Mouse (Mus musculus) forebrain, embryonic 14.5 days (tissue): ENCODE measurements around the gene Fn1. TPM values are rescaled to one million over a fixed set of nuclear protein-coding genes. Genes with fewer than 3 reads are reported as not detected.

Source experiments
- ATAC-seq: fragments of 200-750 bp; cut with Nextera tagmentation; 2 replicates; pipeline ENCODE4 v1.8.0; 2017; ENCODE audit warnings: mild to moderate bottlenecking, moderate library complexity
- DNase-seq: peaks from one replicate; pipeline ENCODE4 v3.0.0-alpha.2; 2015; ENCODE audit warnings: low spot score
- H3K27ac ChIP-seq: fragments of 300-500 bp; sonication (generic); 2 replicates; pipeline ENCODE4 v1.5.1; 2014; ENCODE audit warnings: low read depth, mild to moderate bottlenecking, control low read depth, low read length, moderate library complexity
- H3K27me3 ChIP-seq: fragments of 300-500 bp; sonication (generic); replicated peaks from 2 replicates; pipeline ENCODE4 v1.6.1; 2014; ENCODE audit warnings: low read length, control low read depth, mixed read lengths; ENCODE audit not compliant: control insufficient read depth, insufficient read depth
- H3K36me3 ChIP-seq: fragments of 300-500 bp; sonication (generic); 2 replicates; pipeline ENCODE4 v1.6.1; 2014; ENCODE audit warnings: low read length, control low read depth; ENCODE audit not compliant: control insufficient read depth, insufficient read depth
- H3K4me1 ChIP-seq: fragments of 300-500 bp; sonication (generic); 2 replicates; pipeline ENCODE4 v1.6.1; 2014; ENCODE audit warnings: antibody characterized with exemption, low read length, control low read depth; ENCODE audit not compliant: control insufficient read depth, insufficient read depth
- H3K4me2 ChIP-seq: fragments of 300-500 bp; sonication (generic); 2 replicates; pipeline ENCODE4 v1.6.1; 2014; ENCODE audit warnings: mild to moderate bottlenecking, control low read depth, low read length
- H3K4me3 ChIP-seq: fragments of 300-500 bp; sonication (generic); 2 replicates; pipeline ENCODE4 v1.5.1; 2014; ENCODE audit warnings: low read depth, low read length, control low read depth
- H3K9ac ChIP-seq: fragments of 300-500 bp; sonication (generic); 2 replicates; pipeline ENCODE4 v1.6.1; 2014; ENCODE audit warnings: mild to moderate bottlenecking, low read length, control low read depth, moderate library complexity
- H3K9me3 ChIP-seq: fragments of 300-500 bp; sonication (generic); replicated peaks from 2 replicates; pipeline ENCODE4 v1.6.1; 2016; ENCODE audit warnings: low read length, control low read depth, mixed read lengths; ENCODE audit not compliant: control insufficient read depth
- WGBS: fragments of 180-500 bp; shearing (Covaris S2); extraction: QIAGEN DNeasy Blood & Tissue Kit; methylation state at CpG from one replicate; pipeline ENCODE4 v1.1.7; 2014; 5-methylcytosine and 5-hydroxymethylcytosine counted together
- polyA plus RNA-seq: library from polyadenylated mRNA; unstranded; fragments of >200 nt; fragmentation: Nextera tagmentation; extraction: Ambion mirVana; gene quantifications from 2 replicates; pipeline ENCODE4 v1.2.1, GENCODE M21; 2014

The Fn1 gene
- polyA plus RNA-seq, 1 experiment from 2014 or later = 22.5 TPM

DNA sequence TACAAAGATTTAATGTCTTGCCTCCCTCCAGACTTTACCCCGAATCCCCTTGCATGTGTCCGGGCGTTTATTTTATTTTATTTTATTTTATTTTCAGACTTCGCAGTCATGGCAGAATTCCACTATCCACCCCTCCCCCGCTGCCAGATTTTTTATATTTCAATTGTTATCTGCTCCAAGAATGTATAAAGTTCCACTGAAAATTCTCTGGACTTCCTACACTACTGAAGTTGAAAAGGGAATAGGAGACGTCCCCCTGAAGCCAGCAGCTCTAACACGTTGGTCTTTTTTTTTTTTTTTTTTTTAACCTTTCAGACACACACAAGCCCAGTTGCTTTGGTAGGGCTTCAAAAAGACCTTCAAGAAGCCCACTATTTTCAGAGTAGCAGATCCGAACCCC is 1.2 kb upstream of the Fn1 start:
- Histone ChIP-seq H3K4me3 (peak overlapping the region; percentile 66), H3K4me2 (peak overlapping the region; percentile 85), H3K27ac (no peak overlapping the region), H3K36me3 (no peaks in the 10 kb centered on the region), H3K27me3 (no peaks in the 10 kb centered on the region), H3K9me3 (no peaks in the 10 kb centered on the region), H3K9ac (peak overlapping the region; percentile 72; the same call in 1 of the 2 replicates), H3K4me1 (no peaks in the 10 kb centered on the region; the same call in 1 of the 2 replicates)
- no peak for DNase-seq
- WGBS = 16% methylated on average over 8 of the region's 8 CpGs
- no peak for ATAC-seq

DNA sequence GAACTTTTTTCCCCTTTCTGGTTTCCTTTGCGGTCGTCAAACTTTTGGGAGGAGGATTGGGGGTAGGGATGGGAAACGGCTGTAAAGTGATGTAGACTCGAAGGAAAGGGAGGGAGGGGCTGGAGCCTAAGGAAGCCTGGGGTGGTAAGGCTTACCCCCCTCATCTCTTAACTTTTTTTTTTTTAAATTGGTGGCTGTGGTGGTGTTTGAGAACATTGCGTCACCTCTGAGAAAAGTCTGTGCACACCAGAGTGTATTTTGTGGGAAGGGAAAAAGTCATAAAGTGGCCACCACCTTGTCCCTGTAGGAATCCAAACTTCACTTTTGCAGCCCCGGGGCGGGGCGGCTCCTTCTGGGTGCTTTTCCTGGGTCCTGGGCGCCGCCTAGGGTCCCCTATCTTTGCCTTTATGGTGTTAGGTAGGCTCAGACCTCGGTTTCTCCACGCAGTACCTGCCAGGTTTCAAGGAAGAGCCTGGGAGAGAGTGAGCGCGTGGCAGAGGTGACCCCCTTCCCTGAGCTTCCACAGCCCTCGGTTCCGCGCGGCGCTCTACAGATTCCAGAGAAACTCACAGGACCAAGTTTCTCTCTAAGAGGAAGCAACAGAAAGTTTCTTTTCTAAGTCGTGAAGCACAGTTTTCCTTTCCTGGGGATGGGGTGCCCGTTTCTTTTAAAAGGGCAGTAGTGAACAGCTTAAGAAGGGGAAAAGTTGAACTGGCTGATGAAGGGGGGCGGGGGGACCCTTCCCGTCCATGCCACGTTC is 580 bp upstream of the Fn1 start:
- peak; percentile 58 for ATAC-seq
- WGBS = 0% methylated on average over 24 of the region's 24 CpGs
- peak; percentile 6 for DNase-seq

DNA sequence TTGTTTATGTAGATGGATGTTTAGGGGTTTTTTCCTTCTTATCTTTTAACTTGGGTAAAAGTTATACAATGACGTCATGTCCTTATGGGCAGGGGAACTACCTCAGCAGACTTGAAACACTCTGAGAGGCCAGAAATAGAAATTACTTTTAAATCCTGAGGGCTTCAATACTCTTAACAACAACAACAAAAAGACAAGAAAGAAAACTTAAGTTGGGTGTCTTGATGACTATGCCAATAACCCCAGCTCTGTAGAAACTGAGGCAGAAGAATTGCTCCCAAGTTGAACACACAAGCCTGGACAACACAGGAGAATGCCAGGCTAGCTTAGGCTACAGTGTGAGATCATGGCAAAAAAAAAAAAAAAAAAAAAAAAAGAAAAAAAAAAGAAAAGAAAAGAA is 1.2 kb downstream of the Fn1 start:
- ATAC-seq (no peak), DNase-seq (no peak)
- 32% methylated on average over 1 of the region's 1 CpGs for WGBS
- no peaks in the 10 kb centered on the region for H3K9me3 ChIP-seq
- peaks cover 5% of the 10 kb centered on the region; the same call in 1 of the 2 replicates for H3K36me3 ChIP-seq
- no peak overlapping the region for H3K27ac ChIP-seq
- H3K4me1 ChIP-seq = no peaks in the 10 kb centered on the region; the same call in 1 of the 2 replicates
- peak overlapping the region; percentile 35; the same call in 1 of the 2 replicates for H3K4me2 ChIP-seq
- peak overlapping the region; percentile 66; the same call in 1 of the 2 replicates for H3K4me3 ChIP-seq
- H3K9ac ChIP-seq = no peak overlapping the region
- no peaks in the 10 kb centered on the region for H3K27me3 ChIP-seq

More for the DNA sequence above, 580 bp upstream of the Fn1 start:
- no peaks in the 10 kb centered on the region; the same call in 1 of the 2 replicates for H3K36me3 ChIP-seq
- H3K4me3 ChIP-seq = peak overlapping the region; percentile 66
- 0 out of 2 replicates have a peak overlapping the region, but pooled peaks have one; percentile 1 for H3K27ac ChIP-seq
- no peaks in the 10 kb centered on the region for H3K9me3 ChIP-seq
- H3K4me2 ChIP-seq = peak overlapping the region; percentile 85
- H3K4me1 ChIP-seq = no peaks in the 10 kb centered on the region; the same call in 1 of the 2 replicates
- no peaks in the 10 kb centered on the region for H3K27me3 ChIP-seq
- H3K9ac ChIP-seq = peak overlapping the region; percentile 72; the same call in 1 of the 2 replicates

DNA sequence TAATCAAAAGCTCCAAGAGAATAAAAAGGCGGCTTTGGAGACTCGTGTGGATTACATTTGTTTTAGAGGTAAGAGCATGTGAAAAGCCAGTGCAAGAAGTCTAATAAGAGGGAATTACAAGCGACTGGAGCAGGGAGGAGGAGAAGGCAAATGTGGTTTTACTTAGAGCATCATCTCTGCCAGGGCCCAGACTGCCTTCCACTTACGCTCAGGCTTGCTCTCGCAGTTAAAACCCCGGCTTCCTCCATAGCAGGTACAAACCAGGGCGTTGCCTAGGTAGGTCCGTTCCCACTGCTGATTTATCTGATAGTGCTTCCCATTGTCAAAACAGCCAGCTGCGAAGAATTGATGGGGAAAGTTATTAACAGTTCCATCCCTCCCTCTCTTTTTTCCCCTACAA is 1.7 kb downstream of the Fn1 start:
- 50% methylated on average over 9 of the region's 9 CpGs for WGBS
- no peaks in the 10 kb centered on the region for H3K27me3 ChIP-seq
- H3K4me1 ChIP-seq = no peaks in the 10 kb centered on the region; the same call in 1 of the 2 replicates
- no peak overlapping the region for H3K27ac ChIP-seq
- peak overlapping the region; percentile 35; the same call in 1 of the 2 replicates for H3K4me2 ChIP-seq
- no peak for DNase-seq
- peaks cover 5% of the 10 kb centered on the region; the same call in 1 of the 2 replicates for H3K36me3 ChIP-seq
- no peaks in the 10 kb centered on the region for H3K9me3 ChIP-seq
- no peak for ATAC-seq
- peak overlapping the region; percentile 40; the same call in 1 of the 2 replicates for H3K9ac ChIP-seq
- H3K4me3 ChIP-seq = 0 out of 2 replicates have a peak overlapping the region, but pooled peaks have one; percentile 66

DNA sequence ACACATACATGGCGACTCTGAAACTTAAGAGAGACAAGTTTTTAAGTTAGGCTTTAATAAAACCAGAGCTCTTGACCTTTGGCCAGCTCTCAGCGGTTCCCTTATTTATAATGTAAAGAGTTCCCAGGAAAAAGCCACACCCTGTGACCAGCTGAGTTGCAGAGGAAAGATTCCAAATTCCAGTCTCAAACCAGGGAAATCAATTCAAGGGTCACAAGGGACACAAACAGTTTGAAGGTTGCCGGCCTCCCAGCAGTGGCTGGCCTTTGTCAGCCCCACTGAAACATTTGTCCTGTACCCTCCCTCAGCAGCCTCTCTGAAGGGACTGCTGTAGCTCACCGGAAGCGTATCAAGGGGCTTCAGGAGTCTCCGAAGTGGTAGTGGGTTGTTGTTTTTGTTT is 2.3 kb downstream of the Fn1 start:
- Histone ChIP-seq H3K9ac (no peak overlapping the region), H3K4me1 (no peaks in the 10 kb centered on the region; the same call in 1 of the 2 replicates), H3K27ac (no peak overlapping the region), H3K4me3 (no peak overlapping the region), H3K9me3 (no peaks in the 10 kb centered on the region), H3K36me3 (peaks cover 5% of the 10 kb centered on the region; the same call in 1 of the 2 replicates), H3K27me3 (no peaks in the 10 kb centered on the region), H3K4me2 (0 out of 2 replicates have a peak overlapping the region, but pooled peaks have one; percentile 17)
- WGBS = 52% methylated on average over 6 of the region's 6 CpGs
- ATAC-seq = no peak
- DNase-seq = no peak

DNA sequence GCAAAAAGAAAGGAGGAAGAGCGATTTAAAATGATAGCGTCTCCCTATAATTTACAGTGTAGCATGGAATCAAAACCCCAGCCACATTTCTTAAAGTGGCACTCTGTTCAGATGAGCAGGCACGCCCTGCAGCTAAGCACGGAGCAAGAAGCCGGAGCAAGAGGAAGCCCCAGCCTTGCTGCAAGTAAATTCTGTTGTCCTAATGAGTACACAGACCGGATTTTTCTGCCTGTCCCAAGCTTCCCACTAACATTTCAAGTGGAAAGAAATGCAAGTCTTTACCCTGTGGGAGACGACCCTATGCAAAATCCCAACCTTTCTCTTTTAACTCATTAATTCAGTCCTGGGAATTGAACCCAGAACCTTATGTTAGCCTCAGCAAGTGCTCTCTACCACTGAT is 4.8 kb downstream of the Fn1 start:
- no peak overlapping the region for H3K4me3 ChIP-seq
- no peaks in the 10 kb centered on the region for H3K27me3 ChIP-seq
- 85% methylated on average over 7 of the region's 7 CpGs for whole genome bisulfite sequencing
- DNase-seq (no peak), ATAC-seq (no peak)
- H3K4me2 ChIP-seq = no peak overlapping the region
- no peak overlapping the region for H3K9ac ChIP-seq
- peaks cover 20% of the 10 kb centered on the region; the same call in 1 of the 2 replicates for H3K36me3 ChIP-seq
- H3K27ac ChIP-seq = no peak overlapping the region
- H3K9me3 ChIP-seq = no peaks in the 10 kb centered on the region
- no peaks in the 10 kb centered on the region for H3K4me1 ChIP-seq

DNA sequence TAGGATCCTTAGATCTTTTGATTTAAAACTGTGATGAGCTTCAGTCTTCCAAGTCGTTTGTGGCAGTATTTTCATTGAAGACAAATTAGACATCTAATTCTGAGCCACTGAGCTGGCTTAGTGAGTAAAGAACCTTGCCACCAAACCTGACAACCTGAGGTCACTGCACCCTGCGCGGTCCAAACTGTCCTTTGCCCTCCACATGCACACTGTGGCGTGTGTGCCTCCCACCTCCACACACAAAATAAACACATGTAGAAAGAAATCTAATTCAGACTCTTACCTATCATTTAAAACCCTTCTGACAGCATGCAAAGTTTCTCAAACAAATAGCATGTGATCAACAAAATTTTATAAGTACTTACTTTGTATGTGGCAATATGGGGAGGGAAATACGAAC is 6.2 kb downstream of the Fn1 start:
- no peak overlapping the region for H3K27ac ChIP-seq
- no peak for DNase-seq
- no peak overlapping the region for H3K4me3 ChIP-seq
- 83% methylated on average over 5 of the region's 5 CpGs for WGBS
- H3K4me1 ChIP-seq = no peaks in the 10 kb centered on the region
- no peaks in the 10 kb centered on the region for H3K27me3 ChIP-seq
- no peak overlapping the region for H3K4me2 ChIP-seq
- no peak overlapping the region for H3K9ac ChIP-seq
- peaks cover 25% of the 10 kb centered on the region; the same call in 1 of the 2 replicates for H3K36me3 ChIP-seq
- no peaks in the 10 kb centered on the region for H3K9me3 ChIP-seq
- ATAC-seq = no peak

DNA sequence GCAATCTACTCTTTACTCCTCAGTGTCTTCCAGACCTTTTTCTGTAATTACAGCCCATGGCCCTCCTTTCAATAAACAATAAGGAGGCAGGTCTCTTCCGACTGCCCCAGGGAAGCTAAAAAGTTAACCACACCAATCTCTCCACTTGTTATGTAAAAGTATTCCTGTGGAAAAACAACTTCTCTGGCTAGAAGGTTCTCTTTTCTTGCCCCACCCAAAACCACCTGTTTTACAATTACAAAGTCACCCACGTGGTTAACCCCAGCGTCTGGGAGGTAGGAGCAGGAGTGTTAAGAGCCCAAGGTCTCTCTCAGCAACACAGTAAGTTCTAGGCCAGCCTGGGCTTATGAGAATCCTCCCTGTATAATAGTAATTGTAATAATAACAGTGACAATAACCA is 7.0 kb downstream of the Fn1 start:
- H3K4me3 ChIP-seq = no peak overlapping the region
- peaks cover 25% of the 10 kb centered on the region; the same call in 1 of the 2 replicates for H3K36me3 ChIP-seq
- no peaks in the 10 kb centered on the region for H3K9me3 ChIP-seq
- DNase-seq = no peak
- WGBS = 67% methylated on average over 3 of the region's 3 CpGs
- H3K4me2 ChIP-seq = no peak overlapping the region
- no peak overlapping the region for H3K27ac ChIP-seq
- no peak overlapping the region for H3K9ac ChIP-seq
- H3K27me3 ChIP-seq = no peaks in the 10 kb centered on the region
- ATAC-seq = no peak
- no peaks in the 10 kb centered on the region for H3K4me1 ChIP-seq

DNA sequence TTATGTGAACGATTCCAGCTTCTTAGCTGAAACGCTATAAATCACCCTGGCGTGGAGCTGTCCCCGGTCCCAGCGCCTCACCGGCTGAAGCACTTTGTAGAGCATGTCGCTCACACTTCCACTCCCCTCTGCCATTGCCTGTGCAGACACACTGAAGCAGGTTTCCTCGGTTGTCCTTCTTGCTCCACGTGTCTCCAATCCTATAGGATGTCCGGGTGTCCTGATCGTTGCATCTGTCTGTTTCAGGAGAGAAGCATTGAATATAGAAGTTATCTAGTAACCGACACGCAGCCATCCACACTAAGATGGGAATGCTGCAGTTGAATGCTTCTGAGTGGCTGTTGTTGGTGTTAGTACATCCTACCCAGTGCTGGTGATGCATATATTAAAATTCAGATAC is 7.5 kb downstream of the Fn1 start:
- H3K27me3 ChIP-seq = no peaks in the 10 kb centered on the region
- no peak overlapping the region for H3K4me2 ChIP-seq
- no peak overlapping the region for H3K27ac ChIP-seq
- 94% methylated on average over 13 of the region's 13 CpGs for WGBS
- ATAC-seq = no peak
- DNase-seq = no peak
- no peak overlapping the region for H3K9ac ChIP-seq
- H3K4me1 ChIP-seq = no peaks in the 10 kb centered on the region
- H3K9me3 ChIP-seq = no peaks in the 10 kb centered on the region
- H3K36me3 ChIP-seq = peaks cover 25% of the 10 kb centered on the region; the same call in 1 of the 2 replicates
- H3K4me3 ChIP-seq = no peak overlapping the region
